Mouse (Mus musculus) left cerebral cortex, postnatal 14 days (tissue): ENCODE measurements at regions not wholly inside any gene's neighbourhood (a gene's known extent, or its start where the extent isn't known, plus 50 kb on each side); places are given as distances from the start of the nearest gene placed in this dataset.

Source experiments
- DNase-seq, 2 experiments: peaks; one replicate each; pipeline ENCODE4 v3.0.0; 2021 to 2022; ENCODE audit warnings: low spot score in 2 of 2, mixed read lengths in 1 of 2
- intact Hi-C: fragments of 180-260 bp; cut with DNase I; formaldehyde crosslinking; loops from one replicate; pipeline ENCODE4 v1.15.1; 2025

GRCm38 (mm10) chr3:57910020-57910419, 62.1 kb upstream of the Pfn2 start:
- intact Hi-C loops = loop anchor here (5.0 kb wide), 1 partner anchor 63 kb away; the partner anchor contains the start of gene Pfn2
- DNase-seq = no peak

- intact Hi-C loops = loop anchor here (5.0 kb wide), 1 partner anchor 65 kb away; the partner anchor contains the start of gene Pfn2
- peak; percentile 52 to 53 for DNase-seq
These were observed 64.1 kb upstream of the Pfn2 start for GRCm38 (mm10) chr3:57911831-57912596.

- DNase-seq = no peak
- intact Hi-C loops = loop anchor here (5.0 kb wide), 1 partner anchor 65 kb away; the partner anchor contains the start of gene Pfn2
These were observed 64.9 kb upstream of the Pfn2 start for GRCm38 (mm10) chr3:57912650-57913343.

- DNase-seq = no peak
- intact Hi-C loops = loop anchor here (5.0 kb wide), 1 partner anchor 67 kb away; the partner anchor contains the start of gene Pfn2
These were observed 66.8 kb upstream of the Pfn2 start for GRCm38 (mm10) chr3:57914687-57915086.

GRCm38 (mm10) chr3:57918913-57919312, 71.0 kb upstream of the Pfn2 start:
- DNase-seq = no peak
- intact Hi-C loops = no loop called here

- intact Hi-C loops = no loop called here
- no peak for DNase-seq
These were observed 71.7 kb upstream of the Pfn2 start for GRCm38 (mm10) chr3:57919390-57920089.

GRCm38 (mm10) chr3:57920090-57920432, 72.2 kb upstream of the Pfn2 start:
- intact Hi-C loops = no loop called here
- no peak for DNase-seq

GRCm38 (mm10) chr3:57921071-57921882, 73.4 kb upstream of the Pfn2 start:
- intact Hi-C loops = no loop called here
- no peak for DNase-seq

GRCm38 (mm10) chr3:57923061-57923460, 75.2 kb upstream of the Pfn2 start:
- intact Hi-C loops = no loop called here
- DNase-seq = no peak

- intact Hi-C loops = no loop called here
- DNase-seq = no peak
These were observed 85.0 kb upstream of the Pfn2 start for GRCm38 (mm10) chr3:57932657-57933539.

- intact Hi-C loops = no loop called here
- DNase-seq = peak in 1 of 2 experiments; percentile 28
These were observed 87.2 kb upstream of the Pfn2 start for GRCm38 (mm10) chr3:57935042-57935610.

- intact Hi-C loops = no loop called here
- DNase-seq = no peak
These were observed 92.9 kb upstream of the Pfn2 start for GRCm38 (mm10) chr3:57940504-57941381.

- intact Hi-C loops = no loop called here
- peak; percentile 26 to 69 for DNase-seq
These were observed 96.8 kb upstream of the Pfn2 start for GRCm38 (mm10) chr3:57944698-57945097.

GRCm38 (mm10) chr3:57945765-57946164, 97.9 kb upstream of the Pfn2 start:
- no peak for DNase-seq
- intact Hi-C loops = no loop called here

GRCm38 (mm10) chr3:57947331-57947730, 99.5 kb upstream of the Pfn2 start:
- no peak for DNase-seq
- intact Hi-C loops = no loop called here

GRCm38 (mm10) chr3:57948720-57949119, 100.8 kb upstream of the Pfn2 start:
- no peak for DNase-seq
- intact Hi-C loops = no loop called here
